Mouse (Mus musculus) lung, adult 2 months (tissue): ENCODE measurements around the gene Gtf3c1.

Experiments
- CTCF ChIP-seq: fragments of 200-500 bp; IDR thresholded peaks from 2 replicates; pipeline ENCODE4 v1.5.1; 2011; ENCODE audit warnings: mild to moderate bottlenecking, low read length, control low read depth; ENCODE audit not compliant: insufficient read depth
- POLR2A ChIP-seq: fragments of 200-500 bp; IDR thresholded peaks from 2 replicates; pipeline ENCODE4 v1.6.1; 2011; ENCODE audit warnings: low read depth, mild to moderate bottlenecking, control low read depth, low read length, borderline replicate concordance; ENCODE audit errors: extremely low read depth

DNA sequence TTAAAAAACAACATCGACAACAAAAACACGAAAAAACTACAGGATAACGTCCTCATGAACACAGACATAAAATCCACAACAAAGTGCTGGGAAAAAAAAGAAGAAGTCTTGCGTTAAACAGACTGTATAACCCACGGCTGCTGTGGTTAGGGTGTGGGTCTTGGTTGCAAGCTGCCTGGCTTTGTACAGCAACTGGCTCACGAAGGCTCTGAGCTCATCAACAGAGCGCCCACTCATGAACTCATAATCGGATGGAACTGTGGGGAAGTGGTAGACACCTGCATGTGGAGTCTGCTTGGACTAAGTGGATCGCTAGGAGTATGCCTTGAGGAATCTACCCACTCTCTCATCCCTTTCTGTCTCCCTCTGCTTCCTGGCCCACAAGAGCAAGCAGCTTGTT lies 110.5 kb downstream of the Gtf3c1 start:
- TF ChIP-seq CTCF, result no peak
- no peak for TF ChIP-seq POLR2A
